Mouse (Mus musculus): Measurements from ENCODE around the gene Fancf. TPM values are rescaled to one million over a fixed set of nuclear protein-coding genes. Genes with fewer than 3 reads are reported as not detected.

Fancf gene
- polyA plus RNA-seq, 1 experiment from 2014 or later = 11.9 TPM

DNA sequence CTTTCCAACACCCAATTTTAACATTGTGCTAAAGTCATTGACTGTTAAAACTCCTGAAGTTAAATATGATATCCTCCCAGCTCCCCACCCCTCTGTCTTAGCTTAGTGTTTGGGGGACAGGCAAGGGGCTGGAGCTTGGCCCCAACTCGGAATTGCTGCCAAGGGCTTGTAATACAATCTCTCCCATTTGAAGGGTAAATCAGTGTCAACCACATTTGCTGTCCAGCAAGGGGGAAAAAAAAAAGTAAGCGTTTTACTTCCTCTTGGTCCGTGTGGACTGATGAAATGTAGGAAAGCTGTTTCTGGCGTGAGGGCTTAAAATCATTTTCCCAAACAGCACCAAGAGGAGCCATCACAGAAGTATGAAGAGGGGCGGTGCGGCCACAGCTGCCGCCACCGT lies 16.7 kb upstream of the Fancf start:
- under 1% methylated on average over 8 of the region's 8 CpGs for WGBS
- Histone ChIP-seq H3K27ac (peak overlapping the region; percentile 98), H3K9ac (peak overlapping the region; percentile 56), H3K4me1 (peaks cover 21% of the 10 kb centered on the region), H3K4me2 (peak overlapping the region; percentile 82), H3K36me3 (no peaks in the 10 kb centered on the region), H3K4me3 (replicated peaks) (peak overlapping the region; percentile 53), H3K27me3 (no peaks in the 10 kb centered on the region), H3K9me3 (replicated peaks) (no peaks in the 10 kb centered on the region)
- peak; percentile 79 for ATAC-seq (replicated peaks; ENCODE audit: low FRiP score)

DNA sequence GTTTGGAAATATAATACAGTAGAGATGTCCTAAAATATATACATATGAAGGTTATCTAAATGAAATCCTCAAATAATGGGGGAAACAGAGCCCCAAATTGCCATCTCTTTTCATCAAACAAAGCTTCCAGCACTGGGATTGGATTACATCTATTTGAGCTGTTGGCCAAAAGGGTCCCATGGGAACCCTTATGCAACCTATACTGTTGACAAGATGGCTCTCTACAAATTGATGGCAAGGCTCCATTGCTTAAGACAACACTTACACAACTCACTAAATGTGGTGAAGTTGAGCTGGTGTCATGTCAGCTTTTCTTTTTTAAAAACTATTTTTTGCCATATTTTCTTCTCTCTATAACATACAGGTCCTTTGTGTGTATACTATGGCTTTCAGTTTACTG lies 14.2 kb upstream of the Fancf start:
- Histone ChIP-seq H3K36me3 (no peaks in the 10 kb centered on the region), H3K9me3 (replicated peaks) (no peaks in the 10 kb centered on the region), H3K4me1 (peaks cover 23% of the 10 kb centered on the region), H3K9ac (no peak overlapping the region), H3K4me2 (no peak overlapping the region), H3K27me3 (no peaks in the 10 kb centered on the region), H3K4me3 (replicated peaks) (no peak overlapping the region), H3K27ac (no peak overlapping the region)
- no peak for ATAC-seq (replicated peaks; ENCODE audit: low FRiP score)

DNA sequence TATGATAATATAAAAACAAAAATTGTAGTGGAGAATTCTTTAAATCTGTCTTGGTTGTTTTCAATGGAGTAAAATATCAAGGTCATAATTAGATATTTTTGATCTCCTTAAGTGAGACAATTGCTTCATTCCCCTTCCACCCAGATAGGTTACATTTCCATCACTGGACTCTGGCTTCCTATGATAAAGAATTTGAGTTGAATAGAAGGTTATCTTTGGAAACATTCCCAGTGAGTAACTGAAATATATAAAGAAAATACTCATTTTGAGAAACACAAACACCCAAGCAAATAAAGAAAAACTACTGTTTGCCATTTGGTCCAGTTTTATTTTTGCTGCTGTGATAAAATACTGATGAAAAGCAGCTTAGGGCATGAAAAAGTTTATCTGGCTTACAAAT lies 10.5 kb upstream of the Fancf start:
- Histone ChIP-seq H3K27ac (no peak overlapping the region), H3K4me1 (0 out of 2 replicates have a peak, but pooled peaks cover 2% of the 10 kb centered on the region), H3K4me2 (no peak overlapping the region), H3K9ac (no peak overlapping the region), H3K36me3 (no peaks in the 10 kb centered on the region), H3K9me3 (replicated peaks) (no peaks in the 10 kb centered on the region), H3K4me3 (replicated peaks) (no peak overlapping the region), H3K27me3 (no peaks in the 10 kb centered on the region)
- no peak for ATAC-seq (replicated peaks; ENCODE audit: low FRiP score)

DNA sequence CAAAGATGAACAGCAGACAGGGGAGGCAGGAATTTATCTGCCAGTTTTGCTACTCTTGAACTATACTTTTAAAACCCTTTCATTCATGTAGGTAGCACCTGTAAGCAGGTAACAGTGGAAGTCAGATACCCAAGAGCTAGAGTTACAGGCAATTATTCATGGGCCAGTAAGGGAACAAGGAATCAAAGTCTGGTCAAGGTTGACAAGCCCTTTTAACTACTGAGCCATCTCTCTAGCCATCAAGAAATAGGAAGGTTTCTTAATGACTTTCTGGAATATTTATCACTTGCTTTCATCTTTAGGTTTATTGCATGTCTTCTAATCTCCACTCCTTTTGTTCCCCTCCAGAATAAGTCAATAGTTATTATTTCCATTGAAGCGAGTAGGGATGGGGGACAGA lies 10.0 kb upstream of the Fancf start:
- Histone ChIP-seq H3K9me3 (replicated peaks) (no peaks in the 10 kb centered on the region), H3K9ac (no peak overlapping the region), H3K27ac (no peak overlapping the region), H3K4me2 (no peak overlapping the region), H3K4me3 (replicated peaks) (no peak overlapping the region), H3K36me3 (peaks cover 3% of the 10 kb centered on the region; the same call in 1 of the 2 replicates), H3K27me3 (no peaks in the 10 kb centered on the region), H3K4me1 (0 out of 2 replicates have a peak, but pooled peaks cover 2% of the 10 kb centered on the region)
- peak; percentile 52; the same call in 1 of the 2 replicates for ATAC-seq (replicated peaks; ENCODE audit: low FRiP score)
- 25% methylated on average over 1 of the region's 1 CpGs for WGBS

DNA sequence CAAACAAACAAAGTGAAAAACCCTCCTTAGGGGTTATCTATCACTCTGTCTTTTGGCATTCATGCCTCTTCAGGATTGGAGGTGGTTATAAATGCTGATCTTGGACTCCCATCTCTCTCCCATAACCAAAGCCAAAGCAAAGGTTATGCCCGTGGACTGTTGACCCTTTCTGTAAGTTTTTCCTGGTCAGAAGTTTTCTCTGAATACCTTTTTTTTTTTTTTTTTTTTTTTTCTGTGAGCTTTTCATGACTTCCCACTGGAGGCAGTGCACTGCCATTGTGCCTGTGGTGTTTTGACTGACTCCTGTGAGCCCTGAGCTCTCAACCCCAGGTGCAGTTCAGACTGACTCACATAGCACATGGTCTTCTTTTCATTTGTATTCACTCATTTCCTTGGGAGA lies 5.9 kb upstream of the Fancf start:
- ATAC-seq (replicated peaks; ENCODE audit: low FRiP score) = no peak

DNA sequence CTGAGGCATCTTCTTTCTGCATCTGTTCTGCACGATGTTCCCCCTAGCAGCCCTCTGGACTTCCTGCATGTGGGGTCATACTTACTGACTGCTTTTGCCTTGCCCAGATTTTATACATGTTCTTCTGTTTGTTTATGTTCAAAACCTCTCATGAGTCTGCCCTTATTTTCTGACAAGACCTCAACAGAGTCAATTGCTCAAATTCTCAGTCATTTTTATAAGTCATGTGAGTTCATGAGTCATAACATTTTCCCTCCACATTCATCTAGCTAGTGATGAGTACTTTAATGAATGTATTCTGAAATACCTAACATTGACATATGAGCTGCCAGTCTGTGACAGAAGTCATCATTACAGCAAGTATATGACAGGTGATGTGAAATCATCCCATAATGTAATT lies 3.3 kb upstream of the Fancf start:
- Histone ChIP-seq H3K27ac (peak overlapping the region; percentile 45; the same call in 1 of the 2 replicates), H3K9ac (no peak overlapping the region), H3K36me3 (peaks cover 3% of the 10 kb centered on the region; the same call in 1 of the 2 replicates), H3K9me3 (replicated peaks) (no peaks in the 10 kb centered on the region), H3K4me1 (peaks cover 27% of the 10 kb centered on the region), H3K4me2 (no peak overlapping the region), H3K27me3 (no peaks in the 10 kb centered on the region), H3K4me3 (replicated peaks) (no peak overlapping the region)
- WGBS = 49% methylated on average over 1 of the region's 1 CpGs
- no peak for ATAC-seq (replicated peaks; ENCODE audit: low FRiP score)

More for the DNA sequence above, 5.9 kb upstream of the Fancf start:
- Histone ChIP-seq H3K9me3 (replicated peaks) (no peaks in the 10 kb centered on the region), H3K4me1 (peaks cover 17% of the 10 kb centered on the region), H3K27me3 (no peaks in the 10 kb centered on the region), H3K4me3 (replicated peaks) (no peak overlapping the region), H3K9ac (no peak overlapping the region), H3K4me2 (no peak overlapping the region), H3K27ac (no peak overlapping the region), H3K36me3 (peaks cover 3% of the 10 kb centered on the region; the same call in 1 of the 2 replicates)
- WGBS = 88% methylated on average over 1 of the region's 1 CpGs

DNA sequence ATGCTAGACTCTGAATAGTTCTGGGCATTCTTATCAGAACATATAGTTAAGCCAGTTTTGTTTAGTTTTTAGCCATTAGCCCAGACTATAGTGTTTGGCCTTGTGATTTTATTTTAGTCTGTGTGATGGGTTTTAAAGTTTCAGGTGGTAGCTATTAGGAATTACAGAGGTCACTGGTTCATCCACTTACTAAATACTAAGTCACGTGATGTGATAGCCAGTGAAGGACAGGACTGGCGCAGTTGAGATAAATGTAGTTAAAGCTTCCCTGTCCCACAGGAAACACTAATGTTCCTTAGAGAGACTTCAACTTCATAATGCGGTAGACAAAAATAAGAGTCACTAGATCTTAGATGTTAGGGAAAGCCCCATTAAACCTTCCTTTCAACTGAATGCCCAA lies 775 bp upstream of the Fancf start:
- Histone ChIP-seq H3K4me3 (replicated peaks) (peak overlapping the region; percentile 81), H3K9me3 (replicated peaks) (no peaks in the 10 kb centered on the region), H3K27ac (no peak overlapping the region; the same call in 1 of the 2 replicates), H3K36me3 (peaks cover 19% of the 10 kb centered on the region), H3K4me2 (peak overlapping the region; percentile 60), H3K27me3 (no peaks in the 10 kb centered on the region), H3K9ac (peak overlapping the region; percentile 84; the same call in 1 of the 2 replicates), H3K4me1 (peaks cover 27% of the 10 kb centered on the region)
- no peak for ATAC-seq (replicated peaks; ENCODE audit: low FRiP score)
- 68% methylated on average over 3 of the region's 3 CpGs for whole genome bisulfite sequencing

DNA sequence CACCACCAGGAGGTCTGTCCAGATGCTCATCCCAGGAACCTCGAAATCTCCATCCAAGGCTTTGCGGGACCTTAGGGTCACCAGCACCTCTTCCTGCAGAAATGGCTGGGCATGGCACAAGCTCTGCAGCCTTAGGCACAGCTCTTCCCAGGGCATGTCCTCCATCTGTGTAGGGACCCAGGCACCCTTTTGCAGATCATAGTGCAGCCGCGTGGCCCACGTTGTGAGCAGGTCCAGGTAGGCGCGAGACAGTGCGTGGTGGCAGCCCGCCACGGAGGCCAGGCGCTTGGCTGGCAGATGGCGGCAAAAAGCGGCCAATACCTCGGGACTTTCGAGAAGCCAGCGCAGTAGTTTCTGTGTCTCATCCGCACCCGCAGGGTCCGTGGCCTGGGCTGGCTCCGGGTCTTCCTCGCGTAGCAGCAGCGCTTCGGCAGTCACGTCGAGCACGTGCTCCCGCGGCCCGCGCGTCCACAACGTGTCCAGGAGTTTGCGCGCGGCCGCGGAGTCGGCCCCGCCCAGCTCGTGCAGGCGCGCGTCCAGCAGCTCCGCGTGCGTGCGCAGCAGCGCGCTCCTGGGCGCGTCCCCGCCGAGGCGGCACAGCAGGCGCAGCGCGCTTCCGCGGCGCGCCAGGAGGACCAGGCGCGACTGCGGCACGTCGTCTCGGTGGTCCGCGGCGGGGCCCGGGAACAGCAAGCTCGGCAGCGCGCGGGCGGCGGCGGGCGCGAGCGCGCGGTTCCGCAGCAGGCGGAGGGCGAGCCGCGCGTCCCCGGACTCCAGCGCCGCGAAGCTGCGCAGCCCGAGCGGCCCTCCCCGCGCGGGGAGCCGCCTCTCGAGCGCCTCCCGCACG lies 594 bp downstream of the Fancf start, which contains the start of gene Gas2:
TSS of gene Gas2 (plus strand) at position 766 of the 847 bp plus-strand sequence.
- H3K4me3 ChIP-seq (replicated peaks) = peak within 1 kb of the TSS; percentile 81
- H3K4me2 ChIP-seq = peak within 1 kb of the TSS; percentile 60
- H3K27ac ChIP-seq = peak within 1 kb of the TSS; percentile 99
- H3K9me3 ChIP-seq (replicated peaks) = no peaks in the 10 kb centered on the region
- H3K36me3 ChIP-seq = peaks cover 22% of the 10 kb centered on the region
- no peaks in the 10 kb centered on the region for H3K27me3 ChIP-seq
- 6% methylated on average over 104 of the region's 105 CpGs for WGBS
- peak within 1 kb of the TSS; percentile 84 for H3K9ac ChIP-seq
- H3K4me1 ChIP-seq = peaks cover 27% of the 10 kb centered on the region
- peak; percentile 88 for ATAC-seq (replicated peaks; ENCODE audit: low FRiP score)

DNA sequence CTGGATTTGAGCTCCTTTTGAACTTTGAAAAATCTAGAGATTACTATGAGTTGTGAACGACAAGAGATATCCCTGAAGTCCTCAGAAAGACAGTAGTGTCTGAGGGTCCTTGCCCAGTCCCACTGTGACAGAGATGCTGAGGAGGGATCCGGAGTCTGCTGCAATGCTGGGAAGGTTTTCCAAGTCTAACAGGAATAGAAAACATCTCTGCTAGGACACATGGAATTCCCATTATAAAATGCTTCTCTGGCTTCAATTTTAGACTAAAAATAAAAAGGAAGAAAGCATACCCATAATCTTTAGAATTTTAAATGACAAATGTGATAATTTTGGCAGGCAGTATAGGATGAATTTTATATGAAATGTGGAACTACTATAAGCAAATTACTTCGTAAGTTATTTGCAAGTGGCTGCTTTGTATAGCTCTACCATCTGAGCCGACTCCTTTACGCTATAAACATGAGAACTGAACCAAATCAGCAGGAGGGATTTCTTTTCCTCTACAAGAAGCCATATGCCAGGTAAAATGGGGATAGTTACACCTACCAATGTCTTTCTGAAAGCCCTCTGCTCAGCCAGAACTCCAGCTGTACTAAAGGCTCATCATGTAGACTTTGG lies 10.1 kb downstream of the Fancf start:
- 93% methylated on average over 5 of the region's 5 CpGs for WGBS
- H3K9me3 ChIP-seq (replicated peaks) = no peaks in the 10 kb centered on the region

DNA sequence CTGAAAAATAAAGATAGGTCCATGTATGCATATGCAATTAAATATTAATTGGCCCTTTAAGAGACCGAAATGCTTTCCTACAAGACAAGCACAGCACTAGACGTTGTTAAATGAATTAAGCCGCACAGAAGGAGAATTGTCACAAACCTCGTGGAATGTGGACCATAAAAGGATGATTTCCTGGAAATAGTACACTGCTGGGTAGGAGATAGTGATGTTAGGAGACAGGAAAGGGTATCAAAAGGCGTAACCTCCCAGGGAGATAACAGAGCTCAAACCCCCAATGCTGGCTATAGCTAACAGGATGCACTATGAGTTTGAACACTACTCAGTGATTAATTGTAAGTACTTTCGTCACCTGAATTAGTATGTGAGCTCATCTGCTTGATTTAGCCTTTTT lies 11.2 kb downstream of the Fancf start:
- Histone ChIP-seq H3K9ac (no peak overlapping the region), H3K27ac (no peak overlapping the region), H3K9me3 (replicated peaks) (no peaks in the 10 kb centered on the region), H3K4me1 (no peaks in the 10 kb centered on the region), H3K4me2 (no peak overlapping the region), H3K27me3 (no peaks in the 10 kb centered on the region), H3K36me3 (peaks cover 5% of the 10 kb centered on the region; the same call in 1 of the 2 replicates), H3K4me3 (replicated peaks) (no peak overlapping the region)
- WGBS = 83% methylated on average over 6 of the region's 6 CpGs
- no peak for ATAC-seq (replicated peaks; ENCODE audit: low FRiP score)

More for the DNA sequence above, 10.1 kb downstream of the Fancf start:
- ATAC-seq (replicated peaks; ENCODE audit: low FRiP score) = no peak
- H3K4me3 ChIP-seq (replicated peaks) = no peak overlapping the region
- H3K4me1 ChIP-seq = no peaks in the 10 kb centered on the region
- H3K27ac ChIP-seq = no peak overlapping the region
- peaks cover 5% of the 10 kb centered on the region; the same call in 1 of the 2 replicates for H3K36me3 ChIP-seq
- no peaks in the 10 kb centered on the region for H3K27me3 ChIP-seq
- no peak overlapping the region for H3K4me2 ChIP-seq
- H3K9ac ChIP-seq = no peak overlapping the region

DNA sequence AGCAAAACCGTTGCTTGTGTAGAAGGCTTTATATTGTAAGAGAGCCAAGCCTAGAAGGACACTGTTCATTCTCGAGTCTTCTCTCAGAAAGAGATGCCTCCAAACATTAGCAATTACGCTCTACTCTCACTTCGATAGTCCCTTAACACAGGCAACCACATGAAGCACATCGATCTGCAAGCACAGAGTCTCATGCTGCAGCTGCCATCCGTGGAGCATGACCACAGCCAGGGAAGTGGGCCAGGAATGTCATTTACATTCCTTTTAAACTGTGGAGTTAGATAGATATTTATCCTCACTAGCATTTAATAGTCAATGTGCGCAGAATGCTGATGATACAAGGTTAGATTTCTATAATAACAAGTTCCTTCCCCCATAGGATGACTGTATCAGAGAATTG lies 21.6 kb downstream of the Fancf start:
- Histone ChIP-seq H3K27me3 (no peaks in the 10 kb centered on the region), H3K9me3 (replicated peaks) (0 out of 2 replicates have a peak, but pooled peaks cover 4% of the 10 kb centered on the region), H3K4me1 (peaks cover 4% of the 10 kb centered on the region; the same call in 1 of the 2 replicates), H3K4me3 (replicated peaks) (no peak overlapping the region), H3K36me3 (no peaks in the 10 kb centered on the region), H3K9ac (no peak overlapping the region), H3K4me2 (no peak overlapping the region), H3K27ac (no peak overlapping the region)
- ATAC-seq (replicated peaks; ENCODE audit: low FRiP score) = no peak
- 64% methylated on average over 7 of the region's 7 CpGs for WGBS

DNA sequence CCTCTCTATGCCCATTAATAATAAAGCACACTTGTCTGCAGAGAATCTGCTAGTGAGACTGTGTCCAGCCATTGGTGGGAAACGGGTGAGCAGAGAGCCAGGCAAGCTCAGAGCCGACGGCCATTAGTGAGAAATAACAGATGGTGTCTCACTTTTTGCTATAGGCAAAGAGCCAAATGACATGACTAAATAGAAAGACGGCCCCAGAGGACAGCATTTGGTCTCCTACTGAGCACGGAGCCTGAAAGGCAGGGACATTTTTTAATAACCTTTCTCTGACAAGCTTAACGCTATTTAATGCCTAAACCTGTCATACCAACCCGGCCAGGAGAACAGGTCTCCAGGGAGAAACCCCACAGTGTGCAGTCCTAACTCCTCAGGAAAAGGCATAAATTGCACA lies 30.1 kb downstream of the Fancf start:
- no peaks in the 10 kb centered on the region for H3K9me3 ChIP-seq (replicated peaks)
- no peak overlapping the region for H3K27ac ChIP-seq
- H3K4me3 ChIP-seq (replicated peaks) = no peak overlapping the region
- WGBS = 27% methylated on average over 7 of the region's 7 CpGs
- H3K4me2 ChIP-seq = no peak overlapping the region
- peak; percentile 85 for ATAC-seq (replicated peaks; ENCODE audit: low FRiP score)
- no peak overlapping the region for H3K9ac ChIP-seq
- peaks cover 2% of the 10 kb centered on the region; the same call in 1 of the 2 replicates for H3K4me1 ChIP-seq
- H3K36me3 ChIP-seq = no peaks in the 10 kb centered on the region
- no peaks in the 10 kb centered on the region for H3K27me3 ChIP-seq

All from kidney, embryonic 15.5 days (tissue).